Mouse (Mus musculus): ENCODE measurements at regions not wholly inside any gene's neighbourhood (a gene's known extent, or its start where the extent isn't known, plus 50 kb on each side); places are given as distances from the start of the nearest gene placed in this dataset.

DNA sequence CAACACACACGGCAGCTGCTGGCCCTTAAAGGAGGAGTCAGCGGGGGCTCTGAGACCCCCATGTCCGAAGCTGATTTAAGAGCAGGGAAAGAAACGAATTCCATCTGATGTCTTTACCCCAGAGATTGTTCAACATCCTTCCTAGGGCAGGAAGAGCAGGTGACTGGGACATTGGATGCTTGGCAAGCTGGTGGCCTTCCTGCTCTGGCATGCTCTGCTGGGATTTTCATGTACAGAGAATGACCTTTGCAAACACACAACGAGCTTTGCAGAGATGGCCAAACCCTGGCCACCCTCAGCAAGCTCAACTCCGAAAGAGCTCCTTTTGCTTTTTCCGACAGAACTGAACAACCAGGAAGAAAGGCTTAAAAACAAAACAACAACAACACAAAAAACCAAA, 194.7 kb upstream of the Map3k1 start:
- no peak for DNase-seq

DNA sequence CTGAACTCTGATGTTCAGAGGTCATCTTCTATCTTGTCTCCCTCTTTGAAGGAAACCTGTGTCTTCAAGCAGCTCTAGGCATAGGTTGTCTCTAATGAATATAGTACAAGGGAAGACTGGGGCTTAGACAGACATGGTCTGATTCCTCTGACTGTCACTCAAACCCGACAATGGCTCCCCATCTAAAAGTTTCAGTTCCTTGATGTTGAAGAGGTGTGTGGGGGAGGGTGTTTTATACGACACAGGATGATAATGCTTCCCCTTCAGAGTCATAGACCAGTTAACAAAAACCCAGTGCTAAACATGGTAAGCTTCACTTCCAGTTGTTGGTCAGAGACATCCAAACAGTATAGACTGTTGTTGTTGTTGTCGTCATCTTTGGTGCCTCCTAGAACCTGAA, 195.3 kb upstream of the Map3k1 start:
- no peak for DNase-seq

DNA sequence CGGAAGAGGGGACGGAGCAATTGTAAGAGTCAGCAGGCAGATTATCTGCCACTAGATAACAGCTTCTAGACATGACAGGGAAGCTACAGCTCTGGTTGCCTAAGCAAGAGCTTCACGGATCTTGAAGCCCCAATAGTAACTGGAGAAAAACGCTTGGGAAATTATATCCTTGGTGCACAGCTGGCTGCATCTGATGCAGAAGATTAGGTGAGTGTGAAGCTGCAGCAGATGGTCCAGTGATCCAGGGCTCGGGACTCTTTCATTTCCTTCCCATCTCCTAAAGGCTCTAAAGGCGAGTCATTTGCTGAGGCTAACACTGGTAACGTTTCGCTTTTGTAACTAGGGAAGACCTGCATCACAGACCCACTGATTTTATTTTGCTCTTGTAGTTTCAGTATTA, 196.6 kb upstream of the Map3k1 start:
- no peak for DNase-seq

DNA sequence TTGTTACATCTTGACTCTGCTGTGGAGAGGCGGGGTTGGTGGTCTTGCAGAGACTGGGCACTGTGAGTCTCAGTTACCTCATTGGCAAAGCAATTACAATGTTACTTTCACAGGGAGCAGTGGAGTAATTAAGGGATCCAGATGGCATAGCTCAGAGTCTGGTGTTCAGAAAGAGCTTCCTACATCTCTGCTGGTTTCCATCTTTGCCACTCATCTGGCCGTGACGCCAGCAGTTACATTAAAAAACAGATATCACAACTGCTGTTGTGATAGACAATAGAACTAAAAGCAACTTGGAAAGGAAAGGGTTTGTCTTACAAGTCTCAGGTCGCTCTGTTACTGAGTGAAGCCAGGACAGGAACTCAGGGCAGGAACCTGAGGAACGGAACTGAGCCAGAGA, 200.0 kb upstream of the Map3k1 start:
- DNase-seq = no peak

DNA sequence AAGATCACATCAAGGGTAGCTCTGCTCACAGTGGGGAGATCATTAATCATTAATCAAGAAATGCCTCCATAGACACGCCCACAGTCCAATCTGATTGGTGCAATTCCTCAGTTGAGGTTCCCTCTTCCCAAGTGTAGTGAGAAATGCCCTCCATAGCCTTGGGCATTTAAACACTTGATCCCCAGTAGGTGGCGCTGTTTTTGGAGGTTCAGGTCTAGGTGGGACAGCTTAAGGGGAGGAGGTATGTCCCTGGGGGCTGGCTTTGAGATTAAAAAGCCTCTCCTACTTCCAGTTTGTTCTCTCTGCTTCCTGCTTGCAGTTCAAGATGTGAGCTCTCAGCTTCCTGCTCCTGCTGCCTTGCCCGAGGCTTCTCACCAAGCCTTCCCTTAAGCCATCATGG, 200.5 kb upstream of the Map3k1 start:
- no peak for DNase-seq

DNA sequence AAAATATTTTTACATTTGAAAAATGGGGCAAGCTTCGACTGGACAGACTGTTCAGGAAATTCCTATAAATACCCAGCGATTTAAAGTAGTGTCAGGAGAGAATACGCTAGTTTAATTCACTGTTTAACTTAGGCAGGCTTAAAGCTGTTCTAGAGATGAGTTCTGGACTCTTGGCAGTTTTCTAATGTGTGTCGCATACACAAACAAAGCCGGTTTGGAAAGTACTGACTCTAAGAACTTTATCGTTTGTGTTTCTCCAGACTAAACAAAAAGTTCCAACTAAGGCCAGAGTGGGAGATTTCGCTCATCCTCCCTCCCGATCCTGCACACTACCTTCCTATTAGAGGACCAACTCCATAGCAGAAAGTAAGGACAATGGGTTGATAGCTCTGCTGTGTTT, 201.7 kb upstream of the Map3k1 start:
- no peak for DNase-seq

DNA sequence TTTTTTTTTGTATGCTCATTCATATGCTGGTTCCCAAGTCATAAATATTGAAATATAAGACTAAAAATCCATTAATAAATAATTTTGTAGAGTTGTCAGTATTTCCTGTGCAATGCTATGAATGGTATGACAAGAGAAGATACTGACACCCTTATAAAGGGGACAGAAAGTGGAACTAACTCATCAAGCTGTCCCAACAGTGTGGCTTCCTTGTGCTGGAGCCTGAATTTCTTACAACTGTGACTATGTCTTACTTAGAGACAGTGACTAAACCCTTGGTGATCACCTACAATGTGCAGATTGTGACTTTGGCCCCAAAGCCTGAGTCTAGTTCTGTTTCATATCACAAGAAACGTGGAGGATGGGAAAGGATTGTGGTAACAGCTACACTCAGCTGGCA, 203.8 kb upstream of the Map3k1 start:
- DNase-seq = no peak

DNA sequence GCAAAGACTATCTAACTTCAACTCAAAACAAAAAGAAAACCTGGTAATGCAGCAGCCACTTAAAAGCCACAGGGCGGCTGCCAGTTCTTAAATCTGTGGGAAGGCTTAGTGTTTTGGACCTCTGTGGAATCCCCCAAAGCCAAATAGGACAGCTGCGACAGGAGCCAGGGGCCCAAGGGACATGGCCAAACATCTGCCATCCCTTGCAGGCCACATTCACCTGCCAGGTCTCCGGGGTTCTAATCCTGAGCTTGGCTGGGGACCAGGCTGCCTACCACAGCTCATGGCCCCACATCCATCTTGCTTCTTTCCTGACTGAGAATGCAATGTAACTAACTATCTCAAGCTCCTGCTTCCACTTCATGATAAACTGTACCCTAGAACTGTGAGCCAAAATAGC, 206.3 kb upstream of the Map3k1 start:
- peak in 1 of 2 experiments; percentile 76 for DNase-seq

DNA sequence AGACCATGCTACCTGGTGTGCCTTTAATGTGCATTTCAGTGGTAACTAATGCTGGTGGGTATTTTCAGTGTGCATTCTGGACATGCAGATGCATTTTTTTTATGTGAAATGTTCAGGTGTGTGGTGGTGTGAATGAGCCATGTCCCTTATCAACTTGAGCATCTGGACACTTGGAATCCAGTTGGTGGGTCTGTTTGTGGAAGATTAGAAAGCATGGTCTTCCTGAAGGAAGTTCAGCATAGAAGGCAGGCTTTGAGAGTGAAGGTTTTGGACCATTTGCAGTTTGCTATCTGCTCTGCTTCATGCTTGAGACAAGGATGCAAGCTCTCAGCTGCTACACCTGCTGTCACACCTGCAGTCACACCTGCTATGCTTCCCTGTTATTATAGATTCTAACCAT, 207.5 kb upstream of the Map3k1 start:
- DNase-seq = no peak

DNA sequence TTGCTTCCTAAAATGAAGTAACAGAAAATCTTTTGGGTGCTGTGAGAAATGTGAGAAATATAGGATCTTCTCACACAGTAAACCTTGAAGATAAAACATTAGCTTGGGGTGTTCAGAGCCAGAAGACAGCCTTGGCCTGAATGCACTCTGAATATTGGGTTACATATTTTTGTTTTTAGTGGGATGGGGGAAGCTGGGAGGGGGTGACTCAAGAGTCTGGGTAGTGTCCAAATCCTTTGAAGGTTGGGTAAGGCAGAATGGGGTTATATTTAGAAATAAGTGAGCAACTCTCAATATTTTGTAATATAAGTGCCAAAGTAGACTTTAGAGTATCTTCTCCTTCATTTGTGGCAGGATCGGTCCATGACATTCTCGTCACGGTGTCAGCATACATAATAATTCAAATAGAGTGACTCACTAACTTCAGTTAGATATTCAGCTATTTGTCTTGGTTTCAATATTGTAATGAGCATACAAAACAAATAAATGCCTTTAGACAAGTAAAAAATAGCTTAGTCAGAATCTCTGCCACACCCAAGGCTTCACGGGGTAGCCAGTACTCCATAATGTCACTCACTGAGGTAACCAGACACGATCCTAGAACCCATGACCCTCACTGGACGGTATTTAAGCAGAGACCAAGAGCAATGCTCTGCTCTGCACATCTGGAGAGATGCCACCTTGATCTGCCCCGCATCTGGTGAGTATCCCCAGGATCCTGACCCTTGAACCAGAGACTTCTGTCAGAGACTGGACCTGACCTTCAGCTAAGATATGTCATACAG, 209.9 kb upstream of the Map3k1 start:
- no peak for DNase-seq

DNA sequence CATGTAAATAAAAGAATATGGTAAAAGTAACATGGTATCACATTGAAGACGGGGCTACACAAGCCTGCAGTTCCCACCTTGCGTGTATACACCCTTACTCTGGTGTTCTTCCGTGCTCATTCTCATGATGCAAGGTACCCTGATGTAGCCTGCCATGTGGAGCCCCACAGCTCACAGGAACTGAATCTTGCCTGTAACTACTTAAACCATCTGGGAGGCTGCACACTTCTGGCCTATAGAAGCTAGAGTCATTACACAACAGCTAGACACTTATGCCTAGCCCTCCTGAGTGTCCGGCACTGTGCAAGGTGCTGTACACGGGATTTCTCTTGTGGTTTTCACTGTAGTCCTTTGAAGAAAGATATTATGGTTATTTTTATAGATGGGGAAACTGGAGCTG, 210.8 kb upstream of the Map3k1 start:
- DNase-seq = no peak

DNA sequence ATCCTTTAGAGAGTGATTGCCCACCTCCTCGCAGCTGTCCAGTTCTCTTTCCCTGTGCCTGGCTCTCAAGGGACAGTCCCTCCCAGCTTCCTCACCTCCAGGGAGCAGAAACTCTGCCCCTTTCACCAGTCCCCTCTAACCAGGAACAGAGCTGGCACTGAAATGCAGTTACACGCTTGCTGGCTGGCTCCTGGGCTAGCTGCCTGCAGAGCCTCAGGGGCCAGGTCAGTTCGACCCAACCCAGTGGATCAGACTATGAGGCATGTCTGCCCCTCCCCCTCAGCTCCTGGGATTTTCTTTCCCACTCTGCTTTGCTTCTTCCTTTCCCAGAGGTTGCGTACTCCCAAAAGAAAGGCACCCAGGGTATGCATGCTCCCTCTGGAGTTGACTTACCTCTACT, 214.4 kb upstream of the Map3k1 start:
- DNase-seq = peak in 1 of 2 experiments; percentile 47

DNA sequence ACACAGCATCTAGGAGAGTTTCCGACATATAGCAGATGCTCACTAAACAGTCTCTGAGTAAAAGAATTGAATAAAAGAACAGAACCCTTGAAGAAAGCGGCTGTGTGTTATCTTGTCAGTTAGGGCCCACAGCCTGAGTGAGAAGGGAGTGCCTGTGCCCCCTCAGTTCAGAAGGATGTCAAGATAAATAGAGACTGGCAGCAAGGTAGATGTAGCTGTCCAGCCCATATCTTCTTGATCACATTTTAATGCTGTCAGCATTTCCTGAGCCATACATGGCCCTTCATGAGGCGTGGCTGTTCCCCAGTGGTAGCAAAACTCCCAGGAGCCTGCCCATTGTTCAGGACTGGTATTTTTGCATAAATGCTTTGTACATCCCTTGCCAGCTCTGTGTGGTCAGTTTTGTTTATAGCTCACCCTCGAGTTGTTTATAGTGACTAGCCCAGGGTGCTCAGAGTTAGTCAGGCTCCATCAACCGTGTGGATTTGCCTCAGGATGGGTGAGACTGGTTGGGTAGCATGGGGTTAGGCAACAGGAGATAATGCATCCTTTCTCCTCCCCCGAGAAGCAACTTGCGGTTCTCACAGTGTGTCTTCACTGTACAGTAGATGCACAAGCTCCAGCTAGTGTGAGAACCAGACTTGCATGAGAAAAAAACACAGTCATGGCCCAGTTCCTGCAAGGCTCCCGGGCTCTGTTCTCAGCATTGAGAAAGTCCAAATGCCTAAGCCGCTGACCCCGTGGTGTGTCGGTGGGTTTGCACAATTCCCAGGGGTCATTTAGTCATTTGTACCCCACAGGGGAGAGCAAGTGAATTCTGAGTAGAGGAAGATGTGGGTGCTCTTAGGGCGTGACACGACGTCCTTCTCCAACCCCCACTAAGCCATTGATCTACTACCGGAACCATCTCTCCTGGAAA, 216.1 kb upstream of the Map3k1 start:
- no peak for DNase-seq

DNA sequence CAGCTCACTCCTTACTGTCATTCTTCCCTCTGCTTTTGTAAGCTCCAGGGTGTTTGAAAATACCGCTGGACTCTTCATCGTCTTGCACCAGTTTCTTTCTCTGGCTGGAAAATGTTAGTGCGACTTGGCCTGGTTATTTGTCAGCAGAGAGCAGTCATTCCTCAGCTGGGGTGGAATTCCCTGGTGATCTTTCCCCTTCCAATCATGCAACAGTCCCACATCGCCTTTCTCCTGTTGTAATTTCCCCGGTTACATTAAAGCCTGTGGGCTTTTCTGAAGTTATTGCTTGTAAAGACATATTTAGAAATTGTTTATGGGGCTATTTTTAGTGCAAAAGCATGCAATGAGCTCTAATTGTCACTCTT, 216.8 kb upstream of the Map3k1 start:
- no peak for DNase-seq

DNA sequence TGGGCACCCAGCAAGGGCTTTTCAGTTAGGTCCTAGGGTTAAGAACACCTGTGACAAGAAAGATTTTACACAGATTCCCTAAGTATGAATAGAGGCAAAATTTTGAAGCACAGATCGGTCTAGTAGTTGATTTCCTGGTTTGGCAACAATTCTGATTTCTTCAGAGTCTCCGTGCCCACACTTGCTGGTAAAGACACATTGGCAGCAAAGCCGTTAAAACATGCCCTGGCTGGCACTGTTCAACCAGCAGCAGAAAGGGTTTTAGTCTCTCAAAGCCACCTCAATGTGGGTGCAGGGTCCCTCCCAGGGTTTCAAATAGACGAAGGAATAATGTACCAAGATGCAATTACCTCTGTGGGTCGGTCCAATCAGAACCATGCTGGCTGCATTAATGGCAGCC, 218.9 kb upstream of the Map3k1 start:
- DNase-seq = no peak

DNA sequence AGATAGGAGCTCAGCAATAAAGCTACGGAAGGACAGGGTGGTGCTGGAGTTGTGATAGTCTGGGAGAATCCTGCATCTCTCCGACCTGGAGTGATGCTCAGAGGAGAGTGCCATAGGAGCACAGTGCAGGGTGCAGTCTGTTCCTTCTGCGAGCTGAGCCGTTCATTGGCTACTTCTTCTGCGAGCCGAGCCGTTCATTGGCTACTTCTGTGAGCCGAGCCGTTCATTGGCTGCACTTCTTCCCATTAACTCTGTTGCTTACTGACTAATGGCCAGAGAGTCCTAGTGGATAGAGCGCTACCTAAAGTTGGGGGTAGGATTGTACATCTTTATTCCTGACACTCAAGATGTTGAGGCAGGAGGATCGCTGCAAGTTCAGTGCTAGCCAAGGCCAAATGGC, 222.3 kb upstream of the Map3k1 start:
- no peak for DNase-seq

DNA sequence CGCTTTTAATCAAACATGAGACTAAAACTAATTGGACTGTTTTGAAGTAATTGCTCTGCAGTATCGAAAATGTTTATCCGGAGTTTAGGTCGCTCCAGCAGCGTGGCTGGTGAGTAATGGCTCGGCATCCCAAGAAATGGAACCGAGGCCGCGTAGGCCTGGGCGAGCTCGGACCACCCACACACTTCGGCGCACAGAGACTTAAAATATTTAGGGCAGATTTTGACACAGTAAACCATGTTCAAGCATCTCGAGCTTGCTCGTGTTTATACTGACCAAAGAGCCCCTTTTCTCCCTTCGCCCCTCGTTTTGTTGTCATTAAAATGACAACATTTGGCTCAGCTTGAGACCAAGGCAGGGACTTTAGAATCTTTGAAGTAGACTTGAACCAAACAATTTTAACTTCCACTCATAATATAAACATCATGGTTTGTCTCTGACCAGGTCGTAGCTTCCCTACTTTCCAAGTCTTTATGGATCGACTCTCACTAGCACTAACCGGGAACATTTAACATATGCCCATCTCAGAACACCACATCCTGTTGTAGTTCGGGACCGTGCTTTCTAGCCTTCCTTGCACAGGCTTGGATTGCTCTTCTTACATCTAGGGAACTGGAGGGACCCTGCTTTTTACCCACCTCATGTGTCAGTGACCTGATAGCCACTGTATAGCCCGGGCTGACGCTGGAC, 223.0 kb upstream of the Map3k1 start:
- DNase-seq = no peak

DNA sequence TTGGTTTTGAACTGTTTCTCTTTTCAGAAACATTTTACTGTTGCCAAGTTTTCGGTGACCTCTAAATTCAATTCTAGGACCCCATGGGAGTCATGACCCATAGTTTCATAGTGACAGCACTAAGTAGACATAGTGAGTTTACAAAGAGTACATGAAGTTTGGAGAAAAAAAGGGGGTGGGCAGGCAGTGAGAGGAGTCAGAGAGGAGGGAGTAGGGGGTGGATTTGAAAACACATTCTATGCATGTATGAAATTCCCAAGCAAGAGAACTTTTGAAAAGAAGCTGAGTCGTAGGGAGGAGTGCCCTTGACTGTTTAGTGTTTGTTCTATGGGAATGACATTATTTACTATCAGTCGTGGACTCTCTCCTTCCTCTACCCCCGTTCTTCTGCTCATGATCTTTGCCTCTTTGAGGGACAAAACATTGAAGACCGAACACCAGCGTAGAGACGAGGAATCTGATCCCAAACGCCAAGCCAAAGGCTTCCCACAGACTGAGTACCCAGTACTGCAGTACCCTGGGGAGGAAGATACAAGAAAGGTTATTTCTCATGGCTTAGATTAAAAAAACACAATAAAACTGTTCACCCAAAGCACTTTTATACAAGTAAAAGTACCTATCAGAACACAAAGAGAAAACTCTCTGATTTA, 229.1 kb upstream of the Map3k1 start:
- DNase-seq = no peak

DNA sequence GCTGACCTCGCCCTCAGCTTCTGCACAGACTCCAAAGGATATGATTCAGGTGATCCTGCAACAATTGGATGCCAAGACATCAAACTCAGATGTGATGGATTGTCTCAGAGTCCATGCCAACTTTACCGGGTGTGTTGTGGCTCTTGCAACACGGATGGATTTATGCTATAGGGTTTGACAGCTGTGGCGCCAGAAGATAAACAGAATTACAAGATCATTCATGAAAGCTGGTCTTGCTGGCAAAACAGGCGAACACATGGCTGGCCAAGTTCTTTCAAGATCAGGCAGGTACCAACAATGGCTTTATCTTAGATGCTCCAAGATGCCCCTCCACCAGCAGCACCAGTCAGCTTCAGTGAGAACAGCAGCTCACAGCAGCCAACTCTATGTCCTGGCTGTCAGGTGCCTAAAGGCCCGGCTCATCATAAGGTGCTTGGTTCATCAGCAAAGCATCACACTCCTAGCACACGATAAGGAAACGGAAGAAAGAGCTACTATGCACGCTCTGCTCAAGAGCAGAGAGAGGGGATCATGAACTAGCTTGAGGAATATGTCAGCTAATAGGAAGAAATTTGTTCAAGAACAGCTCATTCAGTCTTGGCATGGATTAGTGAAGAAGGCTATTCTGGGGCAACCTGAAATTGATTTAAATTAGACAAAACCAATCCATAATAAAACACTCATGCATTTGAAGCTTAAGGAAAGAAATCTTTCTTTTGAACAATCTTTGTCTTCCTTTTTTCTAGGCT, 229.9 kb upstream of the Map3k1 start:
- DNase-seq = no peak

DNA sequence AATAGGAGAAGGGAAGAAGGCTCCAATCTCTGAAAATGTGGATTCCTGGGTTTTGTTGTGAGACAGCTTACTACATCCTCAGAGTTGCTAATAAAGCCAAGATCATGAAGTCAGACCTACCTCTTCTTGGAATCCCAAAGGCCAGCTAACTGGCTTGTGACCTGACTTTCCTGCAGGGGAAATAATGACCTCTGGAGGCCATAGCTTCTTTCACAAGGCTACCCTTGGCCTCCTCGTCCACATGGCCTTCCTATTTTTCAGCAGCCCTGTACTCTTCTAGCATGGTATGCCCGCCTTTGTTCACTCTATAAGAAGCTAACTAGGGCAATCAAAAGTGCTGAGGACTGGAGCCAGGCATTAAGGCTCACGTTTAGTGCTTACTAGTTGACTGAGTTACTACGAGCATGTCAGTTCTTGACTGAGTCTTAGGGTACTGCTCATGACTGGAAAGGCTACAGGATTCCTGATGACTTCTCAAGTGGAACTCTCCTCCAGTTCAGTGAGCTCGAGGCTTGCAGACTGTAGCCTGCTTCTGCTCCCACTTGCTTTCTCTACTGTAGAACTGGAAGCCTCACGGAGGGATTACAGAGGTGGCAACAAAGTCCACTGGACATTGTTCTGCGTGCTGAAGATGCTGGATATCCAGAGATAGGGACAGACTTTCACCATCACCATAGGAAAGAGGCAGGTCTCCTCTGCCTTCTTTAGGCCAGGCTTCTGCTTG, 230.8 kb upstream of the Map3k1 start:
- DNase-seq = no peak

DNA sequence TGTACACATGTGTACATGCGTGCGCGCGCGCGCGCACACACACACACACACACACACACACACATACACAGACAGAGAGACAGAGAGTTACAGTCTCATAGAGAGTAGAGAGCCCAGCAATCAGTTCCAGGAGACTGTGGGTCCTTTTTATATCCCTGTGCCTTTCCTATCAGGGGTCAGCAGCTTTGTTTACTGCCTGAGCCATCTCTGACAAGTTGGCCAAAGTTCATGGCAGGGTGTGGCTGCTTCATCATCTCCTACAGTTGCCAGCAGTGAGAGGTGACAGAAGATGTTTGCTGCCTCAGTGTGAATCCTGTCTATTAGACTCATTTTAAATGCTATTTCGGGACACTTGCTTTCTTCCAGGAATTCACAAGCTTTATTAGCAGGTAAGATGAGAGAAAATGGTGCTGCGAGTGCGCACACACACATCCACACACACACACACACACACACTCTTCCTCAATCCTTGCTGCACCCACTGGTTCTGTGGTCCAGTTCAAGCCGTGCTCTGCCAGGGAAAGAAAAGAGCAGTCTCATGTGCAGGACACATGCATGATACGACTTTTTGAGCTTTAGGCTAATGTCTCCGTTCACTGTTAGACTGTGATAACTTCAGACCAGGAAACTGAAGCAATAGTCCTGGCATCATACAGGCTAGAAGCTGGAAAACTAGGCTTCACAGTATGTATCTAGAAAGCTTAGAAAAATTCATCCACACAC, 234.9 kb upstream of the Map3k1 start:
- no peak for DNase-seq

All from cerebellum, postnatal 10 days (tissue).